Mouse (Mus musculus): Measurements from ENCODE around the gene Dpm1.

DNA sequence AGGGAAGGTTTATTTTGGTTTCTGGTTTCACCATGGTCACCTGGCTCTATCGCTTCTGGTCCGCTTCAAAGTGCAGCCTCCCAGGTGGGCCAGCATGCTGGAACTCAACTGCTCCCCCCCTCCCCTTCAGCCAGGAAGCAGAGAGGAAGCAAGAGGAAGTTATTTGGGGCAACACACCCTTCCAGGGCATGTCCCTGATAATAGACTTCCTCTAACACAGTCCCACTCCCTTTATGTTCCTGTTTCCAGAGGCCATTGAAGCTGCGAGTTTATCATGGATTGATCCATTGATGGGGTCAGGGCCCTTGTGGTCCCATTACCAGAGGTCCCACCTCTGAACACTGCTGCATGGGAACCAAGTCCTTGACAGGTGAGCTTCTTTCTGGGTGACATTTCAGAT is 29.7 kb upstream of the Dpm1 start:
- TF ChIP-seq CTCF (IDR thresholded peaks at IDR 0.05; ENCODE audit: low read depth, low read length), result no peak
- no peak for TF ChIP-seq EP300 (IDR thresholded peaks at IDR 0.05; ENCODE audit: insufficient read depth, low read depth, low read length)
- no peak for TF ChIP-seq POLR2A (IDR thresholded peaks at IDR 0.05; ENCODE audit: insufficient read depth, low read length)
